Mouse (Mus musculus): Measurements from ENCODE around the gene Prrc2b.

Gene Prrc2b

GRCm38 (mm10) chr2:32160967-32161366 is 10.1 kb downstream of the Prrc2b start:
- no peak for DNase-seq (ENCODE audit: low read depth, low spot score)

GRCm38 (mm10) chr2:32162102-32162501 is 11.2 kb downstream of the Prrc2b start:
- no peak for DNase-seq (ENCODE audit: low read depth, low spot score)

- no peak for DNase-seq (ENCODE audit: low read depth, low spot score)
Observed at GRCm38 (mm10) chr2:32162646-32163045, 11.8 kb downstream of the Prrc2b start.

- DNase-seq (ENCODE audit: low read depth, low spot score), result no peak
Observed at GRCm38 (mm10) chr2:32163057-32163456, 12.2 kb downstream of the Prrc2b start.

GRCm38 (mm10) chr2:32164503-32164902 is 13.6 kb downstream of the Prrc2b start:
- DNase-seq (ENCODE audit: low read depth, low spot score), result no peak

- no peak for DNase-seq (ENCODE audit: low read depth, low spot score)
Observed at GRCm38 (mm10) chr2:32165040-32165800, 14.3 kb downstream of the Prrc2b start.

GRCm38 (mm10) chr2:32166581-32166980 is 15.7 kb downstream of the Prrc2b start:
- no peak for DNase-seq (ENCODE audit: low read depth, low spot score)

GRCm38 (mm10) chr2:32167034-32167770 is 16.3 kb downstream of the Prrc2b start:
- no peak for DNase-seq (ENCODE audit: low read depth, low spot score)

GRCm38 (mm10) chr2:32167819-32168218 is 16.9 kb downstream of the Prrc2b start:
- no peak for DNase-seq (ENCODE audit: low read depth, low spot score)

- no peak for DNase-seq (ENCODE audit: low read depth, low spot score)
Observed at GRCm38 (mm10) chr2:32169292-32169691, 18.4 kb downstream of the Prrc2b start.

- DNase-seq (ENCODE audit: low read depth, low spot score), result no peak
Observed at GRCm38 (mm10) chr2:32170010-32170409, 19.1 kb downstream of the Prrc2b start.

GRCm38 (mm10) chr2:32171658-32172433 is 21.0 kb downstream of the Prrc2b start:
- no peak for DNase-seq (ENCODE audit: low read depth, low spot score)

GRCm38 (mm10) chr2:32174170-32174741 is 23.4 kb downstream of the Prrc2b start:
- no peak for DNase-seq (ENCODE audit: low read depth, low spot score)

- no peak for DNase-seq (ENCODE audit: low read depth, low spot score)
Observed at GRCm38 (mm10) chr2:32175051-32175466, 24.2 kb downstream of the Prrc2b start.

- DNase-seq (ENCODE audit: low read depth, low spot score), result no peak
Observed at GRCm38 (mm10) chr2:32175508-32175907, 24.6 kb downstream of the Prrc2b start.

GRCm38 (mm10) chr2:32176848-32177247 is 26.0 kb downstream of the Prrc2b start:
- no peak for DNase-seq (ENCODE audit: low read depth, low spot score)

- no peak for DNase-seq (ENCODE audit: low read depth, low spot score)
Observed at GRCm38 (mm10) chr2:32177397-32178060, 26.6 kb downstream of the Prrc2b start.

- DNase-seq (ENCODE audit: low read depth, low spot score), result no peak
Observed at GRCm38 (mm10) chr2:32179363-32179762, 28.5 kb downstream of the Prrc2b start.

GRCm38 (mm10) chr2:32180127-32180526 is 29.2 kb downstream of the Prrc2b start:
- no peak for DNase-seq (ENCODE audit: low read depth, low spot score)

- DNase-seq (ENCODE audit: low read depth, low spot score), result no peak
Observed at GRCm38 (mm10) chr2:32181364-32181763, 30.5 kb downstream of the Prrc2b start.

- DNase-seq (ENCODE audit: low read depth, low spot score), result no peak
Observed at GRCm38 (mm10) chr2:32182119-32182518, 31.2 kb downstream of the Prrc2b start.

Data from WW6 (cell line).